Mouse (Mus musculus): ENCODE data around the gene Gpr35. TPM values are rescaled to one million over a fixed set of nuclear protein-coding genes. Genes with fewer than 3 reads are reported as not detected.

Gpr35 gene
- polyA plus RNA-seq, 1 experiment from 2014 or later, result 0.27 TPM

DNA sequence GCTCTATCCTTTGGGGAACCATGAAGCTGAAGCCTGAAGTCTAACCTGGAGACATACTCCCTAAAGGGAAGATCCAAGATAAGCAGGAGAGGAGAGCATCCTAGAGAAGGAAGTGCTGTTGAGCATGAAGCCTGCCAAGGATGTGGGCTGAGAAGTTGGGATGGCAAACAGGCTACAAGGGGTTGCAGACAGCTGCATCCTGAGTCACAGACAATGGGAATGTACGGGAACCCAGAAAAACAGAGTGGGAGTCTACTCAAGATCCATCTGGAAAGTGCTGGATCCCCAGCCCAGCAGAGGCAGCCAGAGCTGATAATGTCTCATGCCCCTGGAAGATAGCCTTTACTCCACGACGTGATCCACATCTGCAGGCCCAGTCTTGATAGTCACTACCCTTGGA is 80.5 kb downstream of the Gpr35 start:
- H3K9ac ChIP-seq (ENCODE audit: low read depth, low read length), result no peak overlapping the region
- no peaks in the 10 kb centered on the region for H3K27me3 ChIP-seq (replicated peaks; ENCODE audit: control insufficient read depth, insufficient read depth, low read length)
- no peak overlapping the region for H3K27ac ChIP-seq (ENCODE audit: low read depth, low read length)
- WGBS, result 68% methylated on average over 3 of the region's 3 CpGs
- H3K4me2 ChIP-seq, result no peak overlapping the region
- H3K36me3 ChIP-seq (ENCODE audit: control insufficient read depth, insufficient read depth, low read length), result no peaks in the 10 kb centered on the region
- no peak overlapping the region for H3K4me3 ChIP-seq (ENCODE audit: low read depth, low read length)
- no peaks in the 10 kb centered on the region for H3K9me3 ChIP-seq (ENCODE audit: control insufficient read depth, low read length)
- no peak for ATAC-seq (replicated peaks; ENCODE audit: low FRiP score)
- H3K4me1 ChIP-seq (replicated peaks; ENCODE audit: control insufficient read depth, insufficient read depth, low read length), result peaks cover 15% of the 10 kb centered on the region; the same call in 1 of the 2 replicates
- no peak for DNase-seq (ENCODE audit: low spot score)

DNA sequence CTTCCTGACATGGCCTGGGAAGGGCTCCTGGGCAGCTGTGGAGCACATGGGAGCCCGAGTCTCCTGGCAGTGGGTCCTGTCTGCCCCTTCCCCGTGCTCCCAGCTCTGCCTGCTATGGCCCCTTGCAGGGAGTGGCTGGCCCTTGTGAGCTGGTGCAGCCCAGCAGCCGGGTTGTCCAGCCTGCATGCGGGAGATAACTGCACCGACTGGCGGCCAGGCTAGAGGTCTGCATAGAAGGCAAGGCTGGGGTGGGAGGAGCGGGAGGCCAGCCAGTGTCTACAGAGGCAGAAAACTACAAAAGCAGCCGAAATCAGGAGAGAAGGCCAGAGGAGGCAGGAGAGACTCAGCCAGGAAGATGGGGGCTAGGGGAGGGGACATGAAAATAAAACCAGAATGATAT is 83.3 kb downstream of the Gpr35 start:
- peak; percentile 99 for ATAC-seq (replicated peaks; ENCODE audit: low FRiP score)
- H3K4me1 ChIP-seq (replicated peaks; ENCODE audit: control insufficient read depth, insufficient read depth, low read length), result peaks cover 15% of the 10 kb centered on the region; the same call in 1 of the 2 replicates
- peak overlapping the region; percentile 24 for H3K4me2 ChIP-seq
- H3K4me3 ChIP-seq (ENCODE audit: low read depth, low read length), result no peak overlapping the region
- no peaks in the 10 kb centered on the region for H3K27me3 ChIP-seq (replicated peaks; ENCODE audit: control insufficient read depth, insufficient read depth, low read length)
- H3K9ac ChIP-seq (ENCODE audit: low read depth, low read length), result peak overlapping the region; percentile 28
- peak; percentile 58 for DNase-seq (ENCODE audit: low spot score)
- 30% methylated on average over 8 of the region's 8 CpGs for WGBS
- no peaks in the 10 kb centered on the region for H3K36me3 ChIP-seq (ENCODE audit: control insufficient read depth, insufficient read depth, low read length)
- no peaks in the 10 kb centered on the region for H3K9me3 ChIP-seq (ENCODE audit: control insufficient read depth, low read length)
- peak overlapping the region; percentile 28; the same call in 1 of the 2 replicates for H3K27ac ChIP-seq (ENCODE audit: low read depth, low read length)

DNA sequence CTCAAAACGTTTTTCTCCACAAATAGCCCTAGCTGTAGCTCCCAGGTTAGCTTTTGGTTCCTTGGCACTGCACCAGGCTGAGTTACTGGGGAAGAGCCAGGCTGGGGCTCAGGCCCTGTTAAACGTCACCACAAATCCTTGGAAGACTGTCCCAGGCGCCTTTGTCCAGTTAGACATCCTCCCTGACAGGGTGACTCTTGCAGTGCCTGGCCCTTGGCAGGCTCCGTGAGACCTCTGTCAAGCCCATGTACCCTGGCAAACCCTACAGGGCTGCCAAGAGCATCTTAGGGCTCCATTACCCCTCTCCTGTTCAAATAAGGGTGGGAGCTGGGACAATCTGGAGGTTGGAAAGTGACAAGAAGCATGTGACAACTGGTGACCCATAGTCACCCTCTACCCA is 85.3 kb downstream of the Gpr35 start:
- H3K9ac ChIP-seq (ENCODE audit: low read depth, low read length), result no peak overlapping the region
- H3K27ac ChIP-seq (ENCODE audit: low read depth, low read length), result no peak overlapping the region
- 73% methylated on average over 4 of the region's 4 CpGs for WGBS
- ATAC-seq (replicated peaks; ENCODE audit: low FRiP score), result no peak
- peaks cover 15% of the 10 kb centered on the region; the same call in 1 of the 2 replicates for H3K4me1 ChIP-seq (replicated peaks; ENCODE audit: control insufficient read depth, insufficient read depth, low read length)
- H3K9me3 ChIP-seq (ENCODE audit: control insufficient read depth, low read length), result no peaks in the 10 kb centered on the region
- H3K4me2 ChIP-seq, result no peak overlapping the region
- no peak overlapping the region for H3K4me3 ChIP-seq (ENCODE audit: low read depth, low read length)
- no peak for DNase-seq (ENCODE audit: low spot score)
- no peaks in the 10 kb centered on the region for H3K27me3 ChIP-seq (replicated peaks; ENCODE audit: control insufficient read depth, insufficient read depth, low read length)
- H3K36me3 ChIP-seq (ENCODE audit: control insufficient read depth, insufficient read depth, low read length), result no peaks in the 10 kb centered on the region

Other genes with a start within 250 kb of the Gpr35 start
- 14.5 and 15.2 TPM in 2 replicates for gene Gpc1, start 119.2 kb upstream of the Gpr35 start, polyA plus RNA-seq (2014; fragmentation: Nextera tagmentation; extraction: Ambion mirVana)
- 0.16 and 0.25 TPM in 2 replicates for gene Ankmy1, start 48.0 kb upstream of the Gpr35 start, polyA plus RNA-seq (2014; fragmentation: Nextera tagmentation; extraction: Ambion mirVana)
- 8.1 and 10.7 TPM in 2 replicates for gene Dusp28, start 43.9 kb upstream of the Gpr35 start, polyA plus RNA-seq (2014; fragmentation: Nextera tagmentation; extraction: Ambion mirVana)
- gene Rnpepl1, start 40.1 kb upstream of the Gpr35 start, polyA plus RNA-seq (2014; fragmentation: Nextera tagmentation; extraction: Ambion mirVana), result 24.7 and 26.5 TPM in 2 replicates
- gene Capn10, start 16.5 kb upstream of the Gpr35 start, polyA plus RNA-seq (2014; fragmentation: Nextera tagmentation; extraction: Ambion mirVana), result 20.9 and 21.3 TPM in 2 replicates
- not detected in 2 replicates for gene Aqp12, start 55.5 kb downstream of the Gpr35 start, polyA plus RNA-seq (2014; fragmentation: Nextera tagmentation; extraction: Ambion mirVana)
- 2.2 TPM in 2 replicates for gene Kif1a, start 151.1 kb downstream of the Gpr35 start, polyA plus RNA-seq (2014; fragmentation: Nextera tagmentation; extraction: Ambion mirVana)
- gene Agxt, start 184.4 kb downstream of the Gpr35 start, polyA plus RNA-seq (2014; fragmentation: Nextera tagmentation; extraction: Ambion mirVana), result 1.1 and 1.6 TPM in 2 replicates
- gene 2310007B03Rik, start 210.1 kb downstream of the Gpr35 start, polyA plus RNA-seq (2014; fragmentation: Nextera tagmentation; extraction: Ambion mirVana), result 0.07 TPM in 1 of 2 replicates, not detected in the other
- gene Crocc2, start 217.9 kb downstream of the Gpr35 start, polyA plus RNA-seq (2014; fragmentation: Nextera tagmentation; extraction: Ambion mirVana), result 0.09 and 0.16 TPM in 2 replicates

Measured in liver, embryonic 11.5 days (tissue).